Mouse (Mus musculus) lung, postnatal 0 days (tissue): Measurements from ENCODE around the gene Esp4. TPM values are rescaled to one million over a fixed set of nuclear protein-coding genes. Genes with fewer than 3 reads are reported as not detected.
"Not testable (repeated sequence)": the region's sequence is repeated elsewhere in the genome, so short reads cannot be mapped to it uniquely, and the experiment has no call there.

Experiments used
- ATAC-seq: fragments of 200-750 bp; cut with Nextera tagmentation; 2 replicates; pipeline ENCODE4 v1.8.0; 2017; ENCODE audit warnings: moderate library complexity
- DNase-seq: peaks from one replicate; pipeline ENCODE4 v3.0.0-alpha.2; 2016; ENCODE audit warnings: low spot score
- H3K27ac ChIP-seq: fragments of 300-500 bp; sonication (generic); 2 replicates; pipeline ENCODE4 v1.5.1; 2014; ENCODE audit warnings: antibody characterized with exemption, mild to moderate bottlenecking, low read length, mixed read lengths
- H3K27me3 ChIP-seq: fragments of 300-500 bp; sonication (generic); replicated peaks from 2 replicates; pipeline ENCODE4 v1.6.1; 2014; ENCODE audit warnings: low read length, mixed read lengths; ENCODE audit not compliant: insufficient read depth
- H3K36me3 ChIP-seq: fragments of 300-500 bp; sonication (generic); 2 replicates; pipeline ENCODE4 v1.6.1; 2014; ENCODE audit warnings: low read length, mixed read lengths; ENCODE audit not compliant: insufficient read depth
- H3K4me1 ChIP-seq: fragments of 300-500 bp; sonication (generic); 2 replicates; pipeline ENCODE4 v1.6.1; 2014; ENCODE audit warnings: antibody characterized with exemption, low read depth, low read length, mixed read lengths; ENCODE audit not compliant: insufficient read depth
- H3K4me2 ChIP-seq: fragments of 300-500 bp; sonication (generic); replicated peaks from 2 replicates; pipeline ENCODE4 v1.6.1; 2014; ENCODE audit warnings: low read depth, mild to moderate bottlenecking, low read length, moderate library complexity, mixed read lengths
- H3K4me3 ChIP-seq: fragments of 300-500 bp; sonication (generic); 2 replicates; pipeline ENCODE4 v1.5.1; 2014; ENCODE audit warnings: low read depth, low read length
- H3K9ac ChIP-seq: fragments of 300-500 bp; sonication (generic); replicated peaks from 2 replicates; pipeline ENCODE4 v1.6.1; 2014; ENCODE audit warnings: low read depth, mild to moderate bottlenecking
- H3K9me3 ChIP-seq: fragments of 300-500 bp; sonication (generic); 2 replicates; pipeline ENCODE4 v1.6.1; 2016; ENCODE audit warnings: low read length, mixed read lengths
- CTCF ChIP-seq: IDR thresholded peaks from 2 replicates; pipeline ENCODE4 v1.5.1; 2016; ENCODE audit warnings: antibody characterized with exemption, mild to moderate bottlenecking
- EP300 ChIP-seq: IDR thresholded peaks from 2 replicates; pipeline ENCODE4 v1.6.1; 2016; ENCODE audit warnings: antibody characterized with exemption, mild to moderate bottlenecking, control low read depth
- WGBS: fragments of 180-500 bp; shearing (Covaris S2); extraction: QIAGEN DNeasy Blood & Tissue Kit; methylation state at CpG from one replicate; pipeline ENCODE4 v1.1.7; 2014; 5-methylcytosine and 5-hydroxymethylcytosine counted together
- polyA plus RNA-seq: library from polyadenylated mRNA; unstranded; fragments of >200 nt; fragmentation: Nextera tagmentation; extraction: Ambion mirVana; gene quantifications from 2 replicates; pipeline ENCODE4 v1.2.1, GENCODE M21; 2015

The Esp4 gene
- polyA plus RNA-seq, result not detected in 2 replicates

GRCm38 (mm10) chr17:40598294-40598693 is at the start of gene Esp4:
Esp4 (plus strand) TSS chr17:40598594.
- ATAC-seq (no peak), DNase-seq (no peak)
- Histone ChIP-seq H3K4me2 (no peak within 1 kb of the TSS), H3K36me3 (no peaks in the 10 kb centered on the region), H3K9me3 (no peaks in the 10 kb centered on the region), H3K27ac (no peak within 1 kb of the TSS), H3K27me3 (no peaks in the 10 kb centered on the region), H3K4me3 (no peak within 1 kb of the TSS), H3K4me1 (no peaks in the 10 kb centered on the region), H3K9ac (no peak within 1 kb of the TSS)
- TF ChIP-seq EP300 (no peak), CTCF (no peak)

- no peak overlapping the region for H3K4me2 ChIP-seq
- H3K9me3 ChIP-seq, result no peaks in the 10 kb centered on the region
- no peak for TF ChIP-seq EP300
- no peak for TF ChIP-seq CTCF
- no peak overlapping the region for H3K27ac ChIP-seq
- no peak for DNase-seq
- ATAC-seq, result no peak
- H3K9ac ChIP-seq, result no peak overlapping the region
- WGBS, result 70% methylated on average over 1 of the region's 1 CpGs
- H3K4me3 ChIP-seq, result no peak overlapping the region
- no peaks in the 10 kb centered on the region for H3K36me3 ChIP-seq
- H3K27me3 ChIP-seq, result no peaks in the 10 kb centered on the region
- no peaks in the 10 kb centered on the region for H3K4me1 ChIP-seq
Measured at GRCm38 (mm10) chr17:40553470-40553869, 44.9 kb upstream of the Esp4 start.

- TF ChIP-seq EP300 (no peak), CTCF (no peak)
- H3K36me3 ChIP-seq, result no peaks in the 10 kb centered on the region
- no peak within 1 kb of the TSS for H3K27ac ChIP-seq
- no peaks in the 10 kb centered on the region for H3K27me3 ChIP-seq
- H3K9me3 ChIP-seq, result no peaks in the 10 kb centered on the region
- 76% methylated on average over 5 of the region's 5 CpGs for WGBS
- H3K9ac ChIP-seq, result no peak within 1 kb of the TSS
- no peak for DNase-seq
- H3K4me3 ChIP-seq, result no peak within 1 kb of the TSS
- H3K4me1 ChIP-seq, result no peaks in the 10 kb centered on the region
- ATAC-seq, result no peak
- H3K4me2 ChIP-seq, result no peak within 1 kb of the TSS
Measured at GRCm38 (mm10) chr17:40561207-40561606, 37.2 kb upstream of the Esp4 start, which contains the start of gene Esp6. Esp6 (plus strand) TSS chr17:40561507.

- not testable (repeated sequence) for H3K9me3 ChIP-seq, H3K9ac ChIP-seq, H3K36me3 ChIP-seq, H3K4me2 ChIP-seq, H3K27me3 ChIP-seq, ATAC-seq, H3K4me1 ChIP-seq, H3K27ac ChIP-seq, DNase-seq, H3K4me3 ChIP-seq
- WGBS, result 48% methylated on average over 6 of the region's 6 CpGs
Measured at GRCm38 (mm10) chr17:40583906-40584305, 14.5 kb upstream of the Esp4 start.

GRCm38 (mm10) chr17:40591297-40591696 is 7.1 kb upstream of the Esp4 start:
- no peaks in the 10 kb centered on the region for H3K27me3 ChIP-seq
- H3K4me1 ChIP-seq, result no peaks in the 10 kb centered on the region
- H3K36me3 ChIP-seq, result no peaks in the 10 kb centered on the region
- H3K9me3 ChIP-seq, result no peaks in the 10 kb centered on the region
- no peak overlapping the region for H3K4me3 ChIP-seq
- no peak for DNase-seq
- ATAC-seq, result no peak
- TF ChIP-seq EP300 (no peak), CTCF (no peak)
- H3K4me2 ChIP-seq, result no peak overlapping the region
- H3K27ac ChIP-seq, result no peak overlapping the region
- no peak overlapping the region for H3K9ac ChIP-seq

GRCm38 (mm10) chr17:40631775-40632174 is 33.4 kb downstream of the Esp4 start, which contains the start of gene Esp3:
Esp3 (plus strand) TSS chr17:40632075.
- WGBS, result 81% methylated on average over 1 of the region's 1 CpGs
- H3K9ac ChIP-seq, H3K4me3 ChIP-seq, H3K27ac ChIP-seq, H3K36me3 ChIP-seq, H3K27me3 ChIP-seq, DNase-seq, H3K4me1 ChIP-seq, H3K4me2 ChIP-seq, H3K9me3 ChIP-seq, ATAC-seq: not testable (repeated sequence)

Other genes with a start within 250 kb of the Esp4 start
- gene Esp8, start 78.6 kb upstream of the Esp4 start, polyA plus RNA-seq, result not detected in 2 replicates
- not detected in 2 replicates for gene Esp6, start 37.1 kb upstream of the Esp4 start, polyA plus RNA-seq
- gene Esp3, start 33.5 kb downstream of the Esp4 start, polyA plus RNA-seq, result not detected in 2 replicates
- not detected in 2 replicates for gene Esp1, start 128.5 kb downstream of the Esp4 start, polyA plus RNA-seq
- 0.24 TPM in 1 of 2 replicates, not detected in the other for gene Crisp2, start 208.4 kb downstream of the Esp4 start, polyA plus RNA-seq
- 0.94 and 1.2 TPM in 2 replicates for gene Rhag, start 212.5 kb downstream of the Esp4 start, polyA plus RNA-seq